Mouse (Mus musculus): ENCODE results near the gene Rnasek.

The Rnasek gene

GRCm38 (mm10) chr11:70216103-70216502, 23.5 kb downstream of the Rnasek start:
- DNase-seq (ENCODE audit: low spot score): no peak

- no peak for DNase-seq (ENCODE audit: low spot score)
These were observed 24.3 kb downstream of the Rnasek start for GRCm38 (mm10) chr11:70215301-70215700.

- no peak for DNase-seq (ENCODE audit: low spot score)
These were observed 24.8 kb downstream of the Rnasek start for GRCm38 (mm10) chr11:70214856-70215209.

GRCm38 (mm10) chr11:70214191-70214855, 25.3 kb downstream of the Rnasek start:
- no peak for DNase-seq (ENCODE audit: low spot score)

- no peak for DNase-seq (ENCODE audit: low spot score)
These were observed 25.9 kb downstream of the Rnasek start for GRCm38 (mm10) chr11:70213736-70214135.

- no peak for DNase-seq (ENCODE audit: low spot score)
These were observed 26.7 kb downstream of the Rnasek start for GRCm38 (mm10) chr11:70212896-70213295.

GRCm38 (mm10) chr11:70212423-70212822, 27.2 kb downstream of the Rnasek start, which contains the start of gene Slc16a11:
TSS of gene Slc16a11 (plus strand) at chr11:70212752.
- DNase-seq (ENCODE audit: low spot score): no peak

GRCm38 (mm10) chr11:70211972-70212371, 27.7 kb downstream of the Rnasek start:
- no peak for DNase-seq (ENCODE audit: low spot score)

GRCm38 (mm10) chr11:70210681-70211080, 29.0 kb downstream of the Rnasek start:
- DNase-seq (ENCODE audit: low spot score): no peak

- DNase-seq (ENCODE audit: low spot score): no peak
These were observed 30.8 kb downstream of the Rnasek start for GRCm38 (mm10) chr11:70208778-70209388.

- DNase-seq (ENCODE audit: low spot score): no peak
These were observed 32.4 kb downstream of the Rnasek start for GRCm38 (mm10) chr11:70207283-70207682.

- DNase-seq (ENCODE audit: low spot score): no peak
These were observed 32.8 kb downstream of the Rnasek start for GRCm38 (mm10) chr11:70206801-70207200.

GRCm38 (mm10) chr11:70201691-70202090, 38.0 kb downstream of the Rnasek start:
- no peak for DNase-seq (ENCODE audit: low spot score)

GRCm38 (mm10) chr11:70200036-70200608, 39.5 kb downstream of the Rnasek start:
- no peak for DNase-seq (ENCODE audit: low spot score)

- DNase-seq (ENCODE audit: low spot score): no peak
These were observed 40.5 kb downstream of the Rnasek start for GRCm38 (mm10) chr11:70199107-70199506.

- no peak for DNase-seq (ENCODE audit: low spot score)
These were observed 41.3 kb downstream of the Rnasek start for GRCm38 (mm10) chr11:70198332-70198731.

GRCm38 (mm10) chr11:70193354-70194285, 46.0 kb downstream of the Rnasek start:
- DNase-seq (ENCODE audit: low spot score): no peak

GRCm38 (mm10) chr11:70192157-70192556, 47.5 kb downstream of the Rnasek start:
- DNase-seq (ENCODE audit: low spot score): no peak

GRCm38 (mm10) chr11:70191188-70191587, 48.5 kb downstream of the Rnasek start:
- no peak for DNase-seq (ENCODE audit: low spot score)

- no peak for DNase-seq (ENCODE audit: low spot score)
These were observed 50.1 kb downstream of the Rnasek start for GRCm38 (mm10) chr11:70189319-70190134.
